Mouse (Mus musculus) MEL (cell line): ENCODE measurements around the gene Dnajb14. TPM values are rescaled to one million over a fixed set of nuclear protein-coding genes. Genes with fewer than 3 reads are reported as not detected.

ENCODE experiments used
- DNase-seq: peaks from one replicate; pipeline ENCODE4 v3.0.0; 2011; ENCODE audit warnings: low read depth, low spot score
- H3K27ac ChIP-seq: 2 replicates; pipeline ENCODE4 v1.5.1; 2012; ENCODE audit warnings: low read depth, mild to moderate bottlenecking, control low read depth, low read length, moderate library complexity; ENCODE audit not compliant: control insufficient read depth
- H3K27me3 ChIP-seq, 2 experiments: fragments of 150-350 bp in 1 of 2; sonication (generic) in 1 of 2; 2 replicates each; pipeline ENCODE4 v1.6.1; 2012; ENCODE audit warnings: low read length in 2 of 2, mild to moderate bottlenecking in 2 of 2, improper control_type of control experiment in 1 of 2, moderate library complexity in 1 of 2; ENCODE audit not compliant: insufficient read depth in 2 of 2, control insufficient read depth in 1 of 2
- H3K36me3 ChIP-seq, 2 experiments: 2 replicates each; pipeline ENCODE4 v1.6.1; 2012 to 2014; ENCODE audit warnings: low read length in 2 of 2, improper control_type of control experiment in 1 of 2, inconsistent platforms in 1 of 2, mild to moderate bottlenecking in 1 of 2; ENCODE audit not compliant: insufficient read depth in 2 of 2, control insufficient read depth in 1 of 2
- H3K4me1 ChIP-seq, 2 experiments: fragments of 150-350 bp in 1 of 2; sonication (generic) in 1 of 2; 2 replicates each; pipeline ENCODE4 v1.6.1; 2012; ENCODE audit warnings: low read length in 2 of 2, improper control_type of control experiment in 1 of 2, mild to moderate bottlenecking in 1 of 2; ENCODE audit not compliant: insufficient read depth in 2 of 2, control insufficient read depth in 1 of 2
- H3K4me3 ChIP-seq, 2 experiments: fragments of 150-350 bp in 1 of 2; sonication (generic) in 1 of 2; 2 replicates each; pipeline ENCODE4 v1.5.1; 2012; ENCODE audit warnings: low read depth in 2 of 2, low read length in 2 of 2, mild to moderate bottlenecking in 2 of 2, moderate library complexity in 2 of 2, control low read depth in 1 of 2, improper control_type of control experiment in 1 of 2; ENCODE audit not compliant: control insufficient read depth in 1 of 2, insufficient read depth in 1 of 2
- H3K79me2 ChIP-seq: 2 replicates; pipeline ENCODE4 v1.6.1; 2012; ENCODE audit warnings: mild to moderate bottlenecking, low read length, moderate library complexity; ENCODE audit not compliant: control insufficient read depth, poor library complexity, insufficient read depth
- H3K9ac ChIP-seq: 2 replicates; pipeline ENCODE4 v1.6.1; 2012; ENCODE audit warnings: low read depth, mild to moderate bottlenecking, control low read depth, low read length, moderate library complexity; ENCODE audit not compliant: control insufficient read depth, poor library complexity, severe bottlenecking
- H3K9me3 ChIP-seq: fragments of 150-350 bp; sonication (generic); replicated peaks from 2 replicates; pipeline ENCODE4 v1.6.1; 2012; ENCODE audit warnings: mild to moderate bottlenecking, low read length, improper control_type of control experiment, moderate library complexity; ENCODE audit not compliant: insufficient read depth
- CHD1 ChIP-seq: IDR thresholded peaks from 2 replicates; pipeline ENCODE4 v1.6.1; 2012; ENCODE audit warnings: low read depth, mild to moderate bottlenecking, inconsistent platforms, low read length, improper control_type of control experiment
- CTCF ChIP-seq, 3 experiments: IDR thresholded peaks in 2 of 3; conservative IDR thresholded peaks in 1 of 3; 2 replicates each; pipeline ENCODE4 v1.5.1; 2011 to 2012; ENCODE audit warnings: low read length in 3 of 3, low read depth in 2 of 3, mild to moderate bottlenecking in 2 of 3, improper control_type of control experiment in 1 of 3, inconsistent platforms in 1 of 3, mixed read lengths in 1 of 3, moderate library complexity in 1 of 3; ENCODE audit not compliant: control insufficient read depth in 1 of 3, insufficient read depth in 1 of 3, poor library complexity in 1 of 3, severe bottlenecking in 1 of 3
- EP300 ChIP-seq, 2 experiments: IDR thresholded peaks; 2 replicates each; pipeline ENCODE4 v1.6.1; 2011; ENCODE audit warnings: improper control_type of control experiment in 2 of 2, low read length in 2 of 2, low read depth in 1 of 2, mild to moderate bottlenecking in 1 of 2
- ETS1 ChIP-seq: IDR thresholded peaks from 2 replicates; pipeline ENCODE4 v1.6.1; 2012; ENCODE audit warnings: low read depth, mild to moderate bottlenecking, inconsistent platforms, low read length, improper control_type of control experiment, moderate library complexity
- GABPA ChIP-seq: IDR thresholded peaks from 2 replicates; pipeline ENCODE4 v1.6.1; 2012; ENCODE audit warnings: low read depth, mild to moderate bottlenecking, inconsistent platforms, low read length, improper control_type of control experiment, moderate library complexity
- HCFC1 ChIP-seq: IDR thresholded peaks from 2 replicates; pipeline ENCODE4 v1.6.1; 2012; ENCODE audit warnings: low read depth, mild to moderate bottlenecking, inconsistent platforms, low read length, improper control_type of control experiment, moderate library complexity
- JUND ChIP-seq: IDR thresholded peaks from 2 replicates; pipeline ENCODE4 v1.6.1; 2011; ENCODE audit warnings: low read depth, mild to moderate bottlenecking, improper control_type of control experiment, low read length
- MAX ChIP-seq: IDR thresholded peaks from 2 replicates; pipeline ENCODE4 v1.6.1; 2011; ENCODE audit warnings: low read length, improper control_type of control experiment
- MAZ ChIP-seq: IDR thresholded peaks from 2 replicates; pipeline ENCODE4 v1.6.1; 2012; ENCODE audit warnings: low read depth, mild to moderate bottlenecking, inconsistent platforms, low read length, improper control_type of control experiment
- MEF2A ChIP-seq: IDR thresholded peaks from 2 replicates; pipeline ENCODE4 v1.6.1; 2014; ENCODE audit warnings: low read depth, mild to moderate bottlenecking, inconsistent platforms, low read length, improper control_type of control experiment; ENCODE audit not compliant: poor library complexity, insufficient replicate concordance, severe bottlenecking; ENCODE audit errors: extremely low read depth
- MYB ChIP-seq: IDR thresholded peaks from 2 replicates; pipeline ENCODE4 v1.6.1; 2011; ENCODE audit warnings: mild to moderate bottlenecking, low read depth, low read length, improper control_type of control experiment
- MYC ChIP-seq: IDR thresholded peaks from 2 replicates; pipeline ENCODE4 v1.6.1; 2011; ENCODE audit warnings: low read depth, mild to moderate bottlenecking, low read length, improper control_type of control experiment, moderate library complexity
- NELFE ChIP-seq: IDR thresholded peaks from 2 replicates; pipeline ENCODE4 v1.6.1; 2011; ENCODE audit warnings: low read depth, low read length, improper control_type of control experiment
- NRF1 ChIP-seq: IDR thresholded peaks from 2 replicates; pipeline ENCODE4 v1.6.1; 2014; ENCODE audit warnings: low read depth, mild to moderate bottlenecking, inconsistent platforms, low read length, improper control_type of control experiment, moderate library complexity; ENCODE audit not compliant: poor library complexity, insufficient read depth, severe bottlenecking
- RAD21 ChIP-seq: IDR thresholded peaks from 2 replicates; pipeline ENCODE4 v1.6.1; 2011; ENCODE audit warnings: mild to moderate bottlenecking, low read depth, low read length, improper control_type of control experiment
- RCOR1 ChIP-seq: IDR thresholded peaks from 2 replicates; pipeline ENCODE4 v1.6.1; 2012; ENCODE audit warnings: low read depth, mild to moderate bottlenecking, inconsistent platforms, low read length, improper control_type of control experiment
- SIN3A ChIP-seq: IDR thresholded peaks from 2 replicates; pipeline ENCODE4 v1.6.1; 2012; ENCODE audit warnings: low read length, improper control_type of control experiment, inconsistent platforms
- SMC3 ChIP-seq: IDR thresholded peaks from 2 replicates; pipeline ENCODE4 v1.6.1; 2011; ENCODE audit warnings: low read depth, low read length, improper control_type of control experiment
- TAL1 ChIP-seq: IDR thresholded peaks from 2 replicates; pipeline ENCODE4 v1.6.1; 2012; ENCODE audit warnings: mild to moderate bottlenecking, inconsistent platforms, low read length, moderate library complexity, mixed read lengths
- TBP ChIP-seq: IDR thresholded peaks from 2 replicates; pipeline ENCODE4 v1.8.0; 2011; ENCODE audit warnings: low read depth, low read length, improper control_type of control experiment
- USF2 ChIP-seq, 2 experiments: IDR thresholded peaks; 2 replicates each; pipeline ENCODE4 v1.6.1; 2011 to 2012; ENCODE audit warnings: improper control_type of control experiment in 2 of 2, low read length in 2 of 2, borderline replicate concordance in 1 of 2, inconsistent platforms in 1 of 2, low read depth in 1 of 2, mild to moderate bottlenecking in 1 of 2; ENCODE audit not compliant: insufficient read depth in 1 of 2
- ZC3H11A ChIP-seq: IDR thresholded peaks from 2 replicates; pipeline ENCODE4 v1.6.1; 2012; ENCODE audit warnings: low read depth, mild to moderate bottlenecking, inconsistent platforms, low read length, improper control_type of control experiment
- ZNF384 ChIP-seq: IDR thresholded peaks from 2 replicates; pipeline ENCODE4 v1.6.1; 2012; ENCODE audit warnings: low read depth, mild to moderate bottlenecking, inconsistent platforms, low read length, improper control_type of control experiment
- polyA plus RNA-seq, 2 experiments: library from polyadenylated mRNA; stranded (reverse) in 1 of 2; unstranded in 1 of 2; fragments of >175 nt in 1 of 2; fragments of >200 nt in 1 of 2; gene quantifications; 2 replicates each; pipeline versions ENCODE4 v1.2.1 to v1.2.4; 2012; ENCODE audit warnings: low replicate concordance in 2 of 2, low read depth in 1 of 2; ENCODE audit not compliant: insufficient read length in 2 of 2, insufficient read depth in 1 of 2, missing spikeins in 1 of 2
- total RNA-seq: library from RNA; depleted of rRNA; stranded (reverse); fragments of 300-350 nt; gene quantifications from 2 replicates; pipeline ENCODE4 v1.2.3, GENCODE M21; 2012

The Dnajb14 gene
- total and polyA plus RNA-seq, 3 experiments = 4.2 to 6.1 TPM; not detected in 1

DNA sequence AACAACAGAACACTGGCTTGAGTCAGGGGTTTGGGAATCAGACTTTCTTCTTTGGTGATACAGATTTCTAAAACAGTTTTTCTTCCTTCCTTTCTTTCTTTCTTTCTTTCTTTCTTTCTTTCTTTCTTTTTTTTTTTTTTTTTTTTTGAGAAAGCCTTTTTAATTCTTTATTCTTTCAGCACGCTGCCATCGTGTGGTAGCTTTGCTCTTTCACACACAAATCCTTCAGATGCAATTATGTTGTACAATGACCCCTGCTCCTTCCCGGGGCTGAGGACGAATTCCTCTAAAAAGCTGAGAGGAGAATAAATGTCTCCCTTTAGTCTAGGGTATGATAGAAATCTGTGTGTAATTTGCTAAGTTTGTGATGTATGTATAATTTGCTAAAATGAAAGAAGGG lies 48.8 kb upstream of the Dnajb14 start:
- TF ChIP-seq SMC3 = peak; percentile 45
- TF ChIP-seq ETS1 = no peak
- peak; percentile 93 for TF ChIP-seq ZNF384
- peak in 1 of 3 experiments; percentile 33; a peak in 2 of 6 replicates for TF ChIP-seq CTCF (IDR thresholded peaks at IDR 0.05 in 2 of 3, conservative IDR thresholded peaks at IDR 0.05 in 1 of 3; ENCODE audit: control insufficient read depth in 1 of 3, insufficient read depth in 1 of 3, low read depth in 2 of 3, low read length in 3 of 3, poor library complexity in 1 of 3, severe bottlenecking in 1 of 3)
- TF ChIP-seq RAD21 = peak; percentile 34
- no peak for TF ChIP-seq USF2 (IDR thresholded peaks at IDR 0.05; ENCODE audit: borderline replicate concordance in 1 of 2, insufficient read depth in 1 of 2, low read depth in 1 of 2, low read length in 2 of 2)
- TF ChIP-seq HCFC1 = no peak
- H3K79me2 ChIP-seq = no peaks in the 10 kb centered on the region
- H3K36me3 ChIP-seq = peaks cover 0 to 2% of the 10 kb centered on the region in 2 experiments; a peak in 2 of 4 replicates
- H3K4me1 ChIP-seq = no peaks in the 10 kb centered on the region; a peak in 1 of 4 replicates
- DNase-seq = no peak
- H3K9me3 ChIP-seq = no peaks in the 10 kb centered on the region
- no peak overlapping the region for H3K9ac ChIP-seq
- no peak overlapping the region for H3K4me3 ChIP-seq
- no peaks in the 10 kb centered on the region; a peak in 2 of 4 replicates for H3K27me3 ChIP-seq
- no peak overlapping the region for H3K27ac ChIP-seq

DNA sequence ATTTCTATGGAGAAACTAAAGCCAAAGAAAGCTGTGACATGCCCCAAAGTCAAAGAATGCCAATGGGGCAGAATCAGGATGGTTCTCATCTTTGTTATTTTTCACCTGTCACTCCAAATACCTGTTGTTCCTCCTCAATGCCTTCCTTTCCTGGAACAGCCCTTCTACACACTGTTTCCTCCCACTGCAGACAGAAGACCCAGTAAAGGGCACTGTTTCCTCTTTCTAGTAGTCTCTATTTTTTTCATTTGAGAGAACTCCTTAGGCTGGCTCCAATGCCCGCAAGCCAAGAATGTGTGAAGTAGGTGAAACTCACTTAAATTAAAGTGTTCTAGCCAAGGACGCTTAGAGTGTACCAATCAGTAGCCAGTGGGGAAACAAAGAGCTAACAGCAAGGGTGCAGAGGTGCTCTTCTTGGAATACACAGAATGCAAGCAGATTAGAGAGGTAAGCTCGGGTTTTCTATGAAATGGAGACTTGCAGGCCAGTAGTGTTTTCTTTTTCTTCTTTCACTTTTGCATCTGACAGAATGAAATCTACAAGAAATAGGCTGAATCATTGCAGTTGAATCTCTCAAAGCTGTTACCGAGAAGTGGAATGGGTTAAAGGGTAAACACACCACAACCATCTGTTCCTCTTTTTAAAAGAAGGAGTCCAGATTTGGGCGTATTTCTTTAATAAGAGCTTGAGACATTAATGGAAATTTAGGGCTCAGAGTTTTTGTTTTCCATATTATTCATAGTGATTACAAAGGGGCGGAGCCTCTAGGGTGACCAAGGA lies 46.6 kb upstream of the Dnajb14 start:
- no peaks in the 10 kb centered on the region; a peak in 1 of 4 replicates for H3K4me1 ChIP-seq
- H3K36me3 ChIP-seq = peaks cover 0 to 2% of the 10 kb centered on the region in 2 experiments; a peak in 2 of 4 replicates
- no peak overlapping the region for H3K27ac ChIP-seq
- H3K79me2 ChIP-seq = no peaks in the 10 kb centered on the region
- H3K9me3 ChIP-seq = no peaks in the 10 kb centered on the region
- no peaks in the 10 kb centered on the region; a peak in 1 of 4 replicates for H3K27me3 ChIP-seq
- no peak overlapping the region for H3K4me3 ChIP-seq
- peak; percentile 26 for DNase-seq
- no peak overlapping the region for H3K9ac ChIP-seq
- no peak for TF ChIP-seq USF2 (IDR thresholded peaks at IDR 0.05; ENCODE audit: borderline replicate concordance in 1 of 2, insufficient read depth in 1 of 2, low read depth in 1 of 2, low read length in 2 of 2)
- TF ChIP-seq RCOR1 = peak; percentile 65

DNA sequence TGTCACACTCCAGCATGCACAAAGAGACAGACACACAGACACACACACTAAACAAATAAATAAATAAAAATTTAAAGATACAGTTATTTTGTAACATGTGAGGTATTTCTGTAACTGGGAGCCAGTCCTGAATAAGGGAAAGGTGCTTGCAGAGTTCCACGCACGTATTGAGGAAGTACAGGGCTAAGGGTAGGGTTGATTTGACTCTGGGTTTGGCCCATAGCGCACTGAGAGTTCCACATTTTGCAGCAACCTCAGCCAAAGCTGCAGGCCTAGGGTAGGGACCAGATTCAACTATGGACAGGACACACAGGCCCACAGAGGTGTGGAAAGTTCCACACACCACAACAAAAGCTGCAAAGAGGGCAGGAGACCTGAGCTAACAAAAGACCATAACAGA lies 44.2 kb upstream of the Dnajb14 start:
- DNase-seq = peak; percentile 25
- no peaks in the 10 kb centered on the region for H3K9me3 ChIP-seq
- no peaks in the 10 kb centered on the region for H3K79me2 ChIP-seq
- TF ChIP-seq MAZ (no peak), TBP (no peak), MYC (no peak), MEF2A (no peak), SIN3A (no peak), GABPA (no peak), MAX (no peak), CHD1 (no peak), EP300 (IDR thresholded peaks at IDR 0.05; ENCODE audit: low read depth in 1 of 2, low read length in 2 of 2) (no peak), NRF1 (no peak), MYB (no peak), ZC3H11A (no peak), JUND (no peak), TAL1 (no peak), NELFE (no peak)
- no peaks in the 10 kb centered on the region; a peak in 1 of 4 replicates for H3K27me3 ChIP-seq
- H3K27ac ChIP-seq = no peak overlapping the region
- no peak overlapping the region for H3K9ac ChIP-seq
- H3K4me3 ChIP-seq = no peak overlapping the region
- H3K4me1 ChIP-seq = no peaks in the 10 kb centered on the region; a peak in 1 of 4 replicates
- H3K36me3 ChIP-seq = peaks cover 0 to 2% of the 10 kb centered on the region in 2 experiments; a peak in 2 of 4 replicates
